Mouse (Mus musculus): ENCODE data around the gene Islr2.

Islr2 gene

GRCm38 (mm10) chr9:58224356-58224755 lies 20.2 kb upstream of the Islr2 start:
- no peak for DNase-seq (ENCODE audit: low read depth in 1 of 2, low spot score in 2 of 2)

GRCm38 (mm10) chr9:58220218-58220903 lies 16.2 kb upstream of the Islr2 start:
- DNase-seq (ENCODE audit: low read depth in 1 of 2, low spot score in 2 of 2) = no peak

GRCm38 (mm10) chr9:58218539-58218938 lies 14.4 kb upstream of the Islr2 start:
- DNase-seq (ENCODE audit: low read depth in 1 of 2, low spot score in 2 of 2) = no peak

- no peak for DNase-seq (ENCODE audit: low read depth in 1 of 2, low spot score in 2 of 2)
Observed at GRCm38 (mm10) chr9:58216402-58216801, 12.3 kb upstream of the Islr2 start.

GRCm38 (mm10) chr9:58214519-58215180 lies 10.5 kb upstream of the Islr2 start:
- DNase-seq (ENCODE audit: low read depth in 1 of 2, low spot score in 2 of 2) = no peak

- no peak for DNase-seq (ENCODE audit: low read depth in 1 of 2, low spot score in 2 of 2)
Observed at GRCm38 (mm10) chr9:58213865-58214264, 9.7 kb upstream of the Islr2 start.

GRCm38 (mm10) chr9:58213377-58213776 lies 9.3 kb upstream of the Islr2 start:
- DNase-seq (ENCODE audit: low read depth in 1 of 2, low spot score in 2 of 2) = no peak

GRCm38 (mm10) chr9:58210304-58210627 lies 6.1 kb upstream of the Islr2 start:
- DNase-seq (ENCODE audit: low read depth in 1 of 2, low spot score in 2 of 2) = no peak

GRCm38 (mm10) chr9:58209462-58210303 lies 5.6 kb upstream of the Islr2 start:
- DNase-seq (ENCODE audit: low read depth in 1 of 2, low spot score in 2 of 2) = no peak

GRCm38 (mm10) chr9:58206013-58206412 lies 1.9 kb upstream of the Islr2 start:
- DNase-seq (ENCODE audit: low read depth in 1 of 2, low spot score in 2 of 2) = no peak

GRCm38 (mm10) chr9:58204448-58205000 lies 405 bp upstream of the Islr2 start:
- peak; percentile 57 to 81 for DNase-seq (ENCODE audit: low read depth in 1 of 2, low spot score in 2 of 2)

- DNase-seq (ENCODE audit: low read depth in 1 of 2, low spot score in 2 of 2) = no peak
Observed at GRCm38 (mm10) chr9:58202676-58203453, 1.3 kb downstream of the Islr2 start.

- no peak for DNase-seq (ENCODE audit: low read depth in 1 of 2, low spot score in 2 of 2)
Observed at GRCm38 (mm10) chr9:58201861-58202549, 2.1 kb downstream of the Islr2 start.

- no peak for DNase-seq (ENCODE audit: low read depth in 1 of 2, low spot score in 2 of 2)
Observed at GRCm38 (mm10) chr9:58201091-58201842, 2.9 kb downstream of the Islr2 start.

GRCm38 (mm10) chr9:58200270-58201090 lies 3.6 kb downstream of the Islr2 start:
- DNase-seq (ENCODE audit: low read depth in 1 of 2, low spot score in 2 of 2) = no peak

- no peak for DNase-seq (ENCODE audit: low read depth in 1 of 2, low spot score in 2 of 2)
Observed at GRCm38 (mm10) chr9:58199381-58200269, 4.5 kb downstream of the Islr2 start.

- no peak for DNase-seq (ENCODE audit: low read depth in 1 of 2, low spot score in 2 of 2)
Observed at GRCm38 (mm10) chr9:58198801-58199371, 5.2 kb downstream of the Islr2 start.
